ENCODE assay signal across 17 mouse cellular contexts in genomic region chr2:101553851-101554250, GRCm38 (mm10).
"Had no signal": no experiment of that assay in that cellular context is flagged by ENCODE, and none has a peak within 500 bp of the region (broad histone marks: within the 10 kb centered on the region; RNA-seq: fewer than 3 reads in every experiment).

No protein-coding gene starts in this region.

- H3K36me3 ChIP-seq: liver, embryonic 12.5 days; midbrain, embryonic 10.5 days; midbrain, embryonic 12.5 days; neural tube, embryonic 13.5 days; neural tube, embryonic 15.5 days had no signal

- H3K4me3 ChIP-seq: liver, embryonic 12.5 days; midbrain, embryonic 10.5 days; midbrain, embryonic 12.5 days; myocyte; neural tube, embryonic 13.5 days; neural tube, embryonic 15.5 days had no signal

- H3K27me3 ChIP-seq: liver, embryonic 12.5 days; midbrain, embryonic 12.5 days; neural tube, embryonic 13.5 days; neural tube, embryonic 15.5 days had no signal

- H3K27ac ChIP-seq: liver, embryonic 12.5 days; liver, embryonic 14.5 days; midbrain, embryonic 10.5 days; midbrain, embryonic 12.5 days; neural tube, embryonic 13.5 days; neural tube, embryonic 15.5 days had no signal

- DNase-seq: lung, adult 18-20 months; lung, embryonic 14.5 days; lung, postnatal 10 days; lung, postnatal 4 days; midbrain, embryonic 14.5 days; right cerebral cortex, postnatal 25 days; right cerebral cortex, postnatal 4 days; spleen, adult 18-20 months; thymus, adult 18-20 months; thymus, postnatal 25 days had no signal

- H3K4me1 ChIP-seq: liver, embryonic 12.5 days; midbrain, embryonic 10.5 days; midbrain, embryonic 12.5 days; neural tube, embryonic 15.5 days had no signal

- H3K9me3 ChIP-seq: liver, embryonic 12.5 days; midbrain, embryonic 10.5 days; midbrain, embryonic 12.5 days; neural tube, embryonic 13.5 days; neural tube, embryonic 15.5 days had no signal
